Mouse (Mus musculus): ENCODE measurements around the gene Ldhd.

Gene Ldhd

GRCm38 (mm10) chr8:111627923-111628322 is 2.3 kb downstream of the Ldhd start:
- DNase-seq (ENCODE audit: low spot score in 2 of 2), result no peak

GRCm38 (mm10) chr8:111626933-111627332 is 3.2 kb downstream of the Ldhd start:
- DNase-seq (ENCODE audit: low spot score in 2 of 2), result peak in 1 of 2 experiments; percentile 63

- no peak for DNase-seq (ENCODE audit: low spot score in 2 of 2)
Observed at GRCm38 (mm10) chr8:111626528-111626820, 3.7 kb downstream of the Ldhd start.

- peak; percentile 70 to 89 for DNase-seq (ENCODE audit: low spot score in 2 of 2)
Observed at GRCm38 (mm10) chr8:111625694-111626527, 4.3 kb downstream of the Ldhd start.

GRCm38 (mm10) chr8:111624853-111625221 is 5.3 kb downstream of the Ldhd start:
- DNase-seq (ENCODE audit: low spot score in 2 of 2), result peak in 1 of 2 experiments; percentile 61

- DNase-seq (ENCODE audit: low spot score in 2 of 2), result peak in 1 of 2 experiments; percentile 61
Observed at GRCm38 (mm10) chr8:111624081-111624852, 5.9 kb downstream of the Ldhd start.

GRCm38 (mm10) chr8:111622553-111622952 is 7.6 kb downstream of the Ldhd start:
- peak in 1 of 2 experiments; percentile 63 for DNase-seq (ENCODE audit: low spot score in 2 of 2)

- no peak for DNase-seq (ENCODE audit: low spot score in 2 of 2)
Observed at GRCm38 (mm10) chr8:111622104-111622503, 8.1 kb downstream of the Ldhd start.

GRCm38 (mm10) chr8:111619936-111620335 is 10.2 kb downstream of the Ldhd start:
- no peak for DNase-seq (ENCODE audit: low spot score in 2 of 2)

- no peak for DNase-seq (ENCODE audit: low spot score in 2 of 2)
Observed at GRCm38 (mm10) chr8:111618273-111618672, 11.9 kb downstream of the Ldhd start.

GRCm38 (mm10) chr8:111617812-111618211 is 12.4 kb downstream of the Ldhd start:
- no peak for DNase-seq (ENCODE audit: low spot score in 2 of 2)

- no peak for DNase-seq (ENCODE audit: low spot score in 2 of 2)
Observed at GRCm38 (mm10) chr8:111614786-111615701, 15.1 kb downstream of the Ldhd start.

- no peak for DNase-seq (ENCODE audit: low spot score in 2 of 2)
Observed at GRCm38 (mm10) chr8:111613181-111613580, 17.0 kb downstream of the Ldhd start.

- no peak for DNase-seq (ENCODE audit: low spot score in 2 of 2)
Observed at GRCm38 (mm10) chr8:111607414-111607813, 22.8 kb downstream of the Ldhd start.

GRCm38 (mm10) chr8:111606961-111607360 is 23.2 kb downstream of the Ldhd start:
- DNase-seq (ENCODE audit: low spot score in 2 of 2), result no peak

GRCm38 (mm10) chr8:111604986-111605385 is 25.2 kb downstream of the Ldhd start:
- no peak for DNase-seq (ENCODE audit: low spot score in 2 of 2)

- no peak for DNase-seq (ENCODE audit: low spot score in 2 of 2)
Observed at GRCm38 (mm10) chr8:111602050-111602449, 28.1 kb downstream of the Ldhd start.

GRCm38 (mm10) chr8:111599707-111600444 is 30.3 kb downstream of the Ldhd start:
- no peak for DNase-seq (ENCODE audit: low spot score in 2 of 2)

- no peak for DNase-seq (ENCODE audit: low spot score in 2 of 2)
Observed at GRCm38 (mm10) chr8:111597310-111597709, 32.9 kb downstream of the Ldhd start.

GRCm38 (mm10) chr8:111596485-111596821 is 33.7 kb downstream of the Ldhd start:
- no peak for DNase-seq (ENCODE audit: low spot score in 2 of 2)

- DNase-seq (ENCODE audit: low spot score in 2 of 2), result peak; percentile 65 to 80
Observed at GRCm38 (mm10) chr8:111595712-111596484, 34.3 kb downstream of the Ldhd start.
